Mouse (Mus musculus) kidney, adult 9 months (tissue): ENCODE data around the gene Zfp768.

ENCODE experiments used
- DNase-seq: peaks from one replicate; pipeline ENCODE4 v3.0.0; 2022

Gene Zfp768

GRCm38 (mm10) chr7:127296786-127297555, 48.4 kb downstream of the Zfp768 start:
- no peak for DNase-seq

- DNase-seq: no peak
Observed at GRCm38 (mm10) chr7:127296098-127296497, 49.3 kb downstream of the Zfp768 start, which contains the start of gene Itgal. Gene Itgal, plus strand, starts transcription at chr7:127296260.
